Mouse (Mus musculus) hindbrain, embryonic 14.5 days (tissue): ENCODE data around the gene Tekt1. TPM values are rescaled to one million over a fixed set of nuclear protein-coding genes. Genes with fewer than 3 reads are reported as not detected.
A peak's percentile ranks its signal among the peaks of the same experiment; 100 is the strongest.

Experiments used
- ATAC-seq: fragments of 200-750 bp; cut with Nextera tagmentation; 2 replicates; pipeline ENCODE4 v1.8.0; 2017; ENCODE audit warnings: moderate number of reproducible peaks, mild to moderate bottlenecking, moderate TSS enrichment, moderate library complexity; ENCODE audit not compliant: low FRiP score
- DNase-seq: peaks from one replicate; pipeline ENCODE4 v3.0.0-alpha.2; 2015; ENCODE audit warnings: low spot score
- H3K27ac ChIP-seq: fragments of 300-500 bp; sonication (generic); 2 replicates; pipeline ENCODE4 v1.5.1; 2014; ENCODE audit warnings: mild to moderate bottlenecking, moderate library complexity
- H3K27me3 ChIP-seq: fragments of 300-500 bp; sonication (generic); 2 replicates; pipeline ENCODE4 v1.6.1; 2014; ENCODE audit warnings: mild to moderate bottlenecking, low read length, mixed read lengths; ENCODE audit not compliant: control insufficient read depth, insufficient read depth
- H3K36me3 ChIP-seq: fragments of 300-500 bp; sonication (generic); replicated peaks from 2 replicates; pipeline ENCODE4 v1.6.1; 2014; ENCODE audit not compliant: control insufficient read depth, insufficient read depth
- H3K4me1 ChIP-seq: fragments of 300-500 bp; sonication (generic); replicated peaks from 2 replicates; pipeline ENCODE4 v1.6.1; 2014; ENCODE audit warnings: antibody characterized with exemption, low read length, mixed read lengths; ENCODE audit not compliant: control insufficient read depth, insufficient read depth
- H3K4me2 ChIP-seq: fragments of 300-500 bp; sonication (generic); replicated peaks from 2 replicates; pipeline ENCODE4 v1.6.1; 2014; ENCODE audit warnings: mild to moderate bottlenecking, moderate library complexity
- H3K4me3 ChIP-seq: fragments of 300-500 bp; sonication (generic); replicated peaks from 2 replicates; pipeline ENCODE4 v1.5.1; 2014; ENCODE audit warnings: mild to moderate bottlenecking, low read length
- H3K9ac ChIP-seq: fragments of 300-500 bp; sonication (generic); 2 replicates; pipeline ENCODE4 v1.6.1; 2014
- H3K9me3 ChIP-seq: fragments of 300-500 bp; sonication (generic); 2 replicates; pipeline ENCODE4 v1.6.1; 2016; ENCODE audit warnings: low read length; ENCODE audit not compliant: control insufficient read depth
- whole genome bisulfite sequencing: fragments of 180-500 bp; shearing (Covaris S2); extraction: QIAGEN DNeasy Blood & Tissue Kit; methylation state at CpG from one replicate; pipeline ENCODE4 v1.1.7; 2014; 5-methylcytosine and 5-hydroxymethylcytosine counted together
- microRNA-seq: library from miRNA; unstranded; fragments of <30 nt; microRNA quantifications from one replicate; pipeline ENCODE4, GENCODE M21; 2016
- polyA plus RNA-seq: library from polyadenylated mRNA; unstranded; fragments of >200 nt; fragmentation: Nextera tagmentation; extraction: Ambion mirVana; gene quantifications from 2 replicates; pipeline ENCODE4 v1.2.1, GENCODE M21; 2014

Tekt1 gene
- polyA plus RNA-seq, 1 experiment from 2014 or later = 10.1 TPM

DNA sequence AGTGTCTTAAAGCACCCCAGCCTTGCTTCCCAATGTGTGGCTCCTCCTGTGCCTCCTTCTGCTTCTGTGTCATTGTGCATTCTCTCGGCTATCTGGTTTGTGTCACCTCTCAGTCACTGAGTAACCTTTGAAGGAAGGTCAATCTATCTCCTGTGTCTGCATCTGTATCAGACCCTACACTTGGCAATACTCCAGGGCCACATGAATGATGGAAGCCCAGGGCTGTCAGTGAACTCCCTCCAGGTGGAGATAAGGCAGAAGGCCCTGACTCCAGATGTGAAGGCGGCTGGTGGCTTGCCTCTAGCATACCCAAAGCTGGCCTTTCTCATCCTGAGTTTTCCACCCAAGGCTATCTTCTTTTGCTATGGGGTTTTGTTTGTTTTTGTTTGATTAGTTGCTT, 53.3 kb downstream of the Tekt1 start:
- H3K4me3 ChIP-seq = no peak overlapping the region
- no peak overlapping the region for H3K27ac ChIP-seq
- no peaks in the 10 kb centered on the region for H3K4me1 ChIP-seq
- WGBS = 73% methylated on average over 2 of the region's 2 CpGs
- no peak overlapping the region for H3K9ac ChIP-seq
- no peak overlapping the region for H3K4me2 ChIP-seq
- ATAC-seq (no peak), DNase-seq (no peak)
- peaks cover 6% of the 10 kb centered on the region for H3K27me3 ChIP-seq
- no peaks in the 10 kb centered on the region for H3K36me3 ChIP-seq
- H3K9me3 ChIP-seq = no peaks in the 10 kb centered on the region

DNA sequence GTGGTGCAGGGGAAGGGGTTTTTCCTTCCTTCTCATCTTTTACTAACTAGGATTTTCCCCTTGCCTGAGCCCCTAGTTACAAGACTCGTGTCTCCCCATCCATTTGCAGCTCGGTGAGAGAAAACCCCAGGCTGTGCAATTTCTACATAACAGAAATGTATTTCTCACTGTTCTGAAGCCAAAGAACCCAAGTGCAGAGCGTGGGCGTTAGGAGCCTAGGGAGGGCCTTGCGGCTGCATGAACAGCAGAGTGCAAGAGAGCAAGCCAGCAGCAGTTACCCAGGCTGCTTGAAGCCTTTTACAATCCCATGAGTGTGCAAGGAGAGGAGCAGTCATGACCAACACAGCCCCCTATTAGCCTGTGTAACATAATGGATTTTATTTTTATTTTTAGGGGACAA, 54.8 kb downstream of the Tekt1 start:
- H3K36me3 ChIP-seq = no peaks in the 10 kb centered on the region
- no peak overlapping the region for H3K27ac ChIP-seq
- H3K4me3 ChIP-seq = no peak overlapping the region
- 91% methylated on average over 5 of the region's 5 CpGs for WGBS
- no peaks in the 10 kb centered on the region for H3K27me3 ChIP-seq
- H3K4me1 ChIP-seq = no peaks in the 10 kb centered on the region
- ATAC-seq (no peak), DNase-seq (no peak)
- H3K9me3 ChIP-seq = no peaks in the 10 kb centered on the region
- H3K4me2 ChIP-seq = no peak overlapping the region
- H3K9ac ChIP-seq = no peak overlapping the region

- Histone ChIP-seq H3K4me1 (no peaks in the 10 kb centered on the region), H3K27ac (no peak overlapping the region), H3K27me3 (no peaks in the 10 kb centered on the region), H3K4me2 (no peak overlapping the region; the same call in 1 of the 2 replicates), H3K36me3 (no peaks in the 10 kb centered on the region), H3K9me3 (no peaks in the 10 kb centered on the region), H3K9ac (no peak overlapping the region), H3K4me3 (no peak overlapping the region)
- 72% methylated on average over 7 of the region's 7 CpGs for WGBS
- no peak for DNase-seq
- no peak for ATAC-seq
These were observed 60.0 kb downstream of the Tekt1 start for GRCm38 (mm10) chr11:72302230-72302629.

DNA sequence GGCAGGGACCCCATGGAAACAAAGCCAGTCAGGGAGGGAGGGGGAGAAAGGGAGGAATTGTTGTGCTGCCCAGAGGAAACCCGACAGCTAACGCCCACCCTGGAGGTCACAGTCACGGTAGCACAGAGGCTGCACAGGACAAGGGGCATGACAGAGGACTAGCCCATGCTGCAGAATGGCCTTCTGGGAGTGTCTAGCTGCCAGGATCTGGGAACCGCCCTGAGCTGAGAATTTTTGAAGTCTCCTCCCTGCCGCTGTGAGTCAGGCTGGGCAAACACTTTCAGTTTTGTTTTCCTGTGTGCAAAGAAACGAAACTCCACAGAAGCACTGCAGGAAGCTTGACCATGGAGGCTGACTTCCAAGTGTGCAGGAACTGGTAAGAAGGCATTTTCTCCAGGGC, 60.9 kb downstream of the Tekt1 start, which contains the start of gene Xaf1:
Xaf1 (plus strand) TSS at position 296 of the 400 bp plus-strand sequence.
- WGBS = 15% methylated on average over 6 of the region's 6 CpGs
- Histone ChIP-seq H3K36me3 (no peaks in the 10 kb centered on the region), H3K27me3 (no peaks in the 10 kb centered on the region), H3K4me2 (peak within 1 kb of the TSS; percentile 1; the same call in 1 of the 2 replicates), H3K9ac (no peak within 1 kb of the TSS), H3K9me3 (no peaks in the 10 kb centered on the region), H3K27ac (no peak within 1 kb of the TSS), H3K4me1 (no peaks in the 10 kb centered on the region), H3K4me3 (no peak within 1 kb of the TSS)
- DNase-seq (no peak), ATAC-seq (no peak)

Small RNA genes lying within 50 kb of the gene (microRNA-seq; reads per million reads assigned to microRNA genes)
- gene Mir6338 = not detected

Other genes with a start within 250 kb of the Tekt1 start
- gene Pitpnm3, start 226.7 kb downstream of the Tekt1 start, polyA plus RNA-seq = 4.9 and 5.2 TPM in 2 replicates
- 0.25 and 0.40 TPM in 2 replicates for gene Gm43951, start 155.6 kb downstream of the Tekt1 start, polyA plus RNA-seq
- gene 4933427D14Rik, start 155.0 kb downstream of the Tekt1 start, polyA plus RNA-seq = 14.3 and 17.1 TPM in 2 replicates
- 141 and 151 TPM in 2 replicates for gene Txndc17, start 154.9 kb downstream of the Tekt1 start, polyA plus RNA-seq
- gene Med31, start 146.8 kb downstream of the Tekt1 start, polyA plus RNA-seq = 50.8 and 52.8 TPM in 2 replicates
- gene Slc13a5, start 95.2 kb downstream of the Tekt1 start, polyA plus RNA-seq = 2.0 and 2.8 TPM in 2 replicates
- 1.1 and 3.3 TPM in 2 replicates for gene Xaf1, start 60.8 kb downstream of the Tekt1 start, polyA plus RNA-seq
- gene Fbxo39, start 48.0 kb downstream of the Tekt1 start, polyA plus RNA-seq = not detected in 2 replicates
- gene Smtnl2, start 49.3 kb upstream of the Tekt1 start, polyA plus RNA-seq = 4.6 and 4.8 TPM in 2 replicates
- 0.11 TPM in 1 of 2 replicates, not detected in the other for gene Ggt6, start 73.1 kb upstream of the Tekt1 start, polyA plus RNA-seq
- 54.1 and 63.3 TPM in 2 replicates for gene Mybbp1a, start 78.9 kb upstream of the Tekt1 start, polyA plus RNA-seq
- gene Spns2, start 127.5 kb upstream of the Tekt1 start, polyA plus RNA-seq = 11.9 and 12.4 TPM in 2 replicates
- gene Spns3, start 188.1 kb upstream of the Tekt1 start, polyA plus RNA-seq = 0.11 and 0.23 TPM in 2 replicates
- 92.9 and 102 TPM in 2 replicates for gene Ube2g1, start 244.8 kb upstream of the Tekt1 start, polyA plus RNA-seq